Mouse (Mus musculus) liver, postnatal 0 days (tissue): Measurements from ENCODE around the gene Ctc1. TPM values are rescaled to one million over a fixed set of nuclear protein-coding genes. Genes with fewer than 3 reads are reported as not detected.

ENCODE experiments used
- ATAC-seq: fragments of 200-750 bp; cut with Nextera tagmentation; 2 replicates; pipeline ENCODE4 v1.8.0; 2017; ENCODE audit warnings: mild to moderate bottlenecking, moderate library complexity
- DNase-seq: peaks from one replicate; pipeline ENCODE4 v3.0.0-alpha.2; 2016
- H3K27ac ChIP-seq: fragments of 300-500 bp; sonication (generic); 2 replicates; pipeline ENCODE4 v1.5.1; 2014; ENCODE audit warnings: antibody characterized with exemption, moderate library complexity, mild to moderate bottlenecking, low read depth
- H3K27me3 ChIP-seq: fragments of 300-500 bp; sonication (generic); 2 replicates; pipeline ENCODE4 v1.6.1; 2014; ENCODE audit warnings: low read length, control low read depth, mixed read lengths; ENCODE audit not compliant: insufficient read depth
- H3K36me3 ChIP-seq: fragments of 300-500 bp; sonication (generic); replicated peaks from 2 replicates; pipeline ENCODE4 v1.6.1; 2014; ENCODE audit warnings: mild to moderate bottlenecking, control low read depth, low read length, moderate library complexity, mixed read lengths; ENCODE audit not compliant: insufficient read depth
- H3K4me1 ChIP-seq: fragments of 300-500 bp; sonication (generic); 2 replicates; pipeline ENCODE4 v1.6.1; 2014; ENCODE audit warnings: antibody characterized with exemption, mild to moderate bottlenecking, control low read depth; ENCODE audit not compliant: insufficient read depth
- H3K4me2 ChIP-seq: fragments of 300-500 bp; sonication (generic); 2 replicates; pipeline ENCODE4 v1.6.1; 2014; ENCODE audit warnings: low read depth, mild to moderate bottlenecking, low read length, moderate library complexity, mixed read lengths
- H3K4me3 ChIP-seq: fragments of 300-500 bp; sonication (generic); 2 replicates; pipeline ENCODE4 v1.5.1; 2014; ENCODE audit warnings: low read depth, low read length
- H3K9ac ChIP-seq: fragments of 300-500 bp; sonication (generic); replicated peaks from 2 replicates; pipeline ENCODE4 v1.6.1; 2014; ENCODE audit warnings: mild to moderate bottlenecking, moderate library complexity
- H3K9me3 ChIP-seq: fragments of 300-500 bp; sonication (generic); 2 replicates; pipeline ENCODE4 v1.6.1; 2016; ENCODE audit warnings: mild to moderate bottlenecking, control low read depth, low read length, mixed read lengths
- CTCF ChIP-seq: sonication (generic); IDR thresholded peaks from 2 replicates; pipeline ENCODE4 v1.5.1; 2016; ENCODE audit warnings: antibody characterized with exemption, low read depth
- EP300 ChIP-seq: IDR thresholded peaks from 2 replicates; pipeline ENCODE4 v1.6.1; 2016; ENCODE audit warnings: antibody characterized with exemption, low read depth, mild to moderate bottlenecking
- WGBS: fragments of 180-500 bp; shearing (Covaris S2); extraction: QIAGEN DNeasy Blood & Tissue Kit; methylation state at CpG from one replicate; pipeline ENCODE4 v1.1.7; 2014; ENCODE audit not compliant: insufficient replicate concordance; 5-methylcytosine and 5-hydroxymethylcytosine counted together
- polyA plus RNA-seq: library from polyadenylated mRNA; unstranded; fragments of >200 nt; fragmentation: Nextera tagmentation; extraction: Ambion mirVana; gene quantifications from 2 replicates; pipeline ENCODE4 v1.2.1, GENCODE M21; 2015

Ctc1 gene
- polyA plus RNA-seq, 1 experiment from 2014 or later: 7.4 TPM

DNA sequence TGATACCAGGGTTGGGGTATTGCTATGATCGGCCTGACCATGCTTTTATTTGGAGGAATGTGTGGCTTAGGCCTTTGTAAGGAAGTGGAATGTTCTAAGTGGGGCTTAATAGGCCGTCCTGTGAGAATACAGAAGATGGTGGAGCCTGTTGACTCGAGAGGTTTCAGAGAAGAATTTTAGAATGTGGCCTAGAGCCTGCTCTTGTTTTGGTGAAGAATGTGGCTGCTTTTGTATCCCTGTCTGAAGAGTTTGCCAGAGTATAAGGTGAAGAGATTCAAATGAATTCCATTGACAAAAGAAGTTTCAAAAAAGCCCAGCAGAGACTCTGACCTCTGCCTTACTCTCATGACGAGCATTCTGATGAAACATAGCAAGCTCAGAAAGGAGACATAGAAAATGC is 36.1 kb downstream of the Ctc1 start:
- Histone ChIP-seq H3K36me3 (peaks cover 39% of the 10 kb centered on the region), H3K27ac (no peak overlapping the region), H3K4me1 (peaks cover 10% of the 10 kb centered on the region), H3K9ac (no peak overlapping the region), H3K4me2 (no peak overlapping the region), H3K4me3 (no peak overlapping the region), H3K27me3 (no peaks in the 10 kb centered on the region), H3K9me3 (no peaks in the 10 kb centered on the region)
- WGBS: 85% methylated on average over 4 of the region's 4 CpGs
- TF ChIP-seq EP300: no peak
- no peak for TF ChIP-seq CTCF
- no peak for ATAC-seq
- no peak for DNase-seq

DNA sequence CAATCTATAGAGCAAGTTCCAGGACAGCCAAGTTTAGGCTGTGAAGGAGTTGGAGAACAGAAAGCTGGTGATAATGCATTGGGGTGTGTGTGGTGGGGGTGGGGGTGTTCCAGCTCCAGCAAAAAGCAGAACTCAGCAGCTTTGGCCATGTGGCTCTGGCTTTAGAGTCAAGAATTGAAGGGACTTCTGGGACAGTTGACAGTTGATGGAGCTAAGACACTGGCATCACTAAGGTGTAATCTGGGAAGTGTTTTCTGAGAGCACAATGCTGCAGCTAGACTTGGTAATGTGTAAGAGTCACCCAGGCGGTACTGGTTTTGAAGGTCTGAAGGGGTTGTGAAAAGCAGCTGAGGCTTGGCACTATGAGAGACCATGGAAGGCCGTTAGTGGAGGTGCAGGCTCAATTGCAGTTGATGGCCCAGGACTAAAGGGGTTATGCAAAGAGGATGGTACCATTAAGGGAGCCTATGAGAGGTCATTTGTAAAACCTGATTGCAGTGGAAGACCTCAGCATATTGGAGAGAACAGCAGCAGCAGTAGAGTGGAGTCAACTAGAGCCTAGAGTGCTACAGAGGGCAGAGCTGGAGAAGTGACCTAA is 37.2 kb downstream of the Ctc1 start:
- Histone ChIP-seq H3K9ac (no peak overlapping the region), H3K4me2 (no peak overlapping the region), H3K27me3 (no peaks in the 10 kb centered on the region), H3K4me3 (no peak overlapping the region), H3K27ac (no peak overlapping the region), H3K36me3 (peaks cover 33% of the 10 kb centered on the region), H3K4me1 (peaks cover 5% of the 10 kb centered on the region; the same call in 1 of the 2 replicates), H3K9me3 (no peaks in the 10 kb centered on the region)
- no peak for DNase-seq
- no peak for TF ChIP-seq CTCF
- TF ChIP-seq EP300: no peak
- 90% methylated on average over 2 of the region's 2 CpGs for WGBS
- ATAC-seq: no peak

DNA sequence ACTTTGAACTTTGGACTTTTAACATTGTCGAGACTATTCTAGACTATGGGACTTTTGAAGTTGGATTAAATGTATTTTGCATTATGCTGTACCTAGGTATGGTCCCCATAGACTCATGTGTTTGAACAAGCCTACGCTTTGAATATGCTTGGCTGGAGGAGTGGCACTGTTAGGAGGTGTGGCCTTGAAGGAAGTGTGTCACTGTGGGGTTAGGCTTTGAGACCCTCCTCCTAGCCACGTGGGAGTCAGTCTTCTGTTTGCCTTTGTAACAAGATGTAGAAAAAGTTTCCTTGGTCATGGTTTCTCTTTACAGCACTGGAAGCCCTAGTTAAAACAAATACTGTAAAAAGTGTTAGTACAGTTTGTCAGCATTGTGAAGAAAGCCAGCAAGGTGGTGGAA is 38.1 kb downstream of the Ctc1 start:
- no peak for DNase-seq
- Histone ChIP-seq H3K9me3 (no peaks in the 10 kb centered on the region), H3K27me3 (no peaks in the 10 kb centered on the region), H3K4me3 (no peak overlapping the region), H3K4me1 (peaks cover 2% of the 10 kb centered on the region; the same call in 1 of the 2 replicates), H3K4me2 (no peak overlapping the region), H3K9ac (no peak overlapping the region), H3K36me3 (peaks cover 24% of the 10 kb centered on the region), H3K27ac (no peak overlapping the region)
- TF ChIP-seq CTCF (no peak), EP300 (no peak)
- WGBS: 57% methylated on average over 3 of the region's 3 CpGs
- ATAC-seq: no peak

DNA sequence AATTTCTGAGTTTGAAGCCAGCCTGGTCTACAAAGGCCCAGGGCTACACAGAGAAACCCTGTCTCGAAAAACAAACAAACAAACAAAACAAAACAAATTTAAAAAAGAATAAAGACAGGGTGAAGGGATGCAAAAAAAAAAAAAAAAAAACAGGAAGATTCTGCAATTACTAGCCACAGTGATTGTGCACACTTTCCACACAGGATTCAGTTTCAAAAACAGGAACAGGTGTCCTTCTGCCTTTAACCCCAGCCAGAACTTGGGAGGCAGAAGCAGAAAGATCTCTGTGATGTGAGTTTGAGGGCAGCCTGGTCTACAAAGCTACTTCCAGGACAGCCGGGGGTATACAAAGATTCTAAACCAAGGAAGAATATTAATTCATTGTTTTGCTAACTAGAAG is 42.6 kb downstream of the Ctc1 start:
- Histone ChIP-seq H3K4me1 (peaks cover 16% of the 10 kb centered on the region), H3K4me2 (peak overlapping the region; percentile 98), H3K4me3 (peak overlapping the region; percentile 92), H3K9me3 (no peaks in the 10 kb centered on the region), H3K9ac (peak overlapping the region; percentile 72), H3K27ac (peak overlapping the region; percentile 96), H3K36me3 (no peaks in the 10 kb centered on the region), H3K27me3 (no peaks in the 10 kb centered on the region)
- 65% methylated on average over 2 of the region's 2 CpGs for WGBS
- no peak for TF ChIP-seq EP300
- TF ChIP-seq CTCF: no peak
- no peak for DNase-seq
- ATAC-seq: no peak

- 1% methylated on average over 19 of the region's 19 CpGs for WGBS
- Histone ChIP-seq H3K9ac (peak overlapping the region; percentile 72), H3K4me1 (peaks cover 17% of the 10 kb centered on the region), H3K4me3 (peak overlapping the region; percentile 92), H3K27me3 (no peaks in the 10 kb centered on the region), H3K36me3 (no peaks in the 10 kb centered on the region), H3K27ac (peak overlapping the region; percentile 96), H3K4me2 (peak overlapping the region; percentile 98), H3K9me3 (no peaks in the 10 kb centered on the region)
- TF ChIP-seq EP300 (no peak), CTCF (no peak)
- DNase-seq (no peak), ATAC-seq (peak; percentile 56)
Measured at GRCm38 (mm10) chr11:69058729-69059356, 43.1 kb downstream of the Ctc1 start.

DNA sequence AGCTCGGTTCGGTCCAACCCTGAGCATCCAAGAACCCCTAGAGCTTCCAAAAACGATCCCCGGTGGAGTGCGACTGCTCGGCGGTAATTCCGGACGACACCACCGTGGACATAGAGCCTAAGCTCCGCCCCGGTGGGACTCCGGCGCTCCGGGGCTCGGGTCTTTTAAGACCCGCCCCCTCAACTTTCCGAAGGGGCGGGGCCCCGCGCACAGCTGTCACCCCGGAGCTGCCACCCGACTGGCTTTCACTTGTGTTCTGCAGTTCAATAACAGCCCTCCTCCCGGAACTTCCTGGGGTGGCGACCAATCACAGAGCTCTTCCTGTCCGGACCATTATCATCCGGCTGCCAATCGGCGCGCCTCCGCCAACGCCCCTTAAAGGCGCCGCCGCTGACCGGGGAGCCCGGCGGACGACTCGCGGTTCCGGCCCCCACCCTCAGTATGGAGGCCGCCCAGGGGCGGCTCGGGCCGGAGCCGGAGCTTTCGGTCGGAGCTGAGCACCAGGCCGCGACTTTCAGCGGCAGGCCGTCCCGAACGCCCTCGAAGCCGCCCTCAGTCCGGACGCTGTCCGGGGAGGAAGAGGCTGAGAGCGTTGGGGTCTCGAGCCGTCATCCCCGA is 43.8 kb downstream of the Ctc1 start, which contains the start of gene Borcs6:
Gene Borcs6, plus strand, starts transcription at position 361 of the 618 bp plus-strand sequence.
- TF ChIP-seq EP300: no peak
- no peak for TF ChIP-seq CTCF
- Histone ChIP-seq H3K4me1 (peaks cover 23% of the 10 kb centered on the region), H3K4me2 (peak within 1 kb of the TSS; percentile 98), H3K27ac (peak within 1 kb of the TSS; percentile 96), H3K9me3 (no peaks in the 10 kb centered on the region), H3K9ac (peak within 1 kb of the TSS; percentile 89), H3K27me3 (no peaks in the 10 kb centered on the region), H3K36me3 (no peaks in the 10 kb centered on the region), H3K4me3 (peak within 1 kb of the TSS; percentile 92)
- ATAC-seq (peak; percentile 86), DNase-seq (peak; percentile 94)
- 1% methylated on average over 64 of the region's 64 CpGs for WGBS
